Mouse (Mus musculus) forebrain, embryonic 12.5 days (tissue): ENCODE measurements at regions not wholly inside any gene's neighbourhood (a gene's known extent, or its start where the extent isn't known, plus 50 kb on each side); places are given as distances from the start of the nearest gene placed in this dataset.
"Not testable (repeated sequence)": the region's sequence is repeated elsewhere in the genome, so short reads cannot be mapped to it uniquely, and the experiment has no call there.

Experiments
- ATAC-seq: fragments of 200-750 bp; cut with Nextera tagmentation; 2 replicates; pipeline ENCODE4 v1.8.0; 2017; ENCODE audit warnings: moderate TSS enrichment; ENCODE audit not compliant: low FRiP score
- H3K27ac ChIP-seq: fragments of 300-500 bp; sonication (generic); 2 replicates; pipeline ENCODE4 v1.5.1; 2016; ENCODE audit warnings: mild to moderate bottlenecking
- H3K27me3 ChIP-seq: fragments of 300-500 bp; sonication (generic); 2 replicates; pipeline ENCODE4 v1.6.1; 2016; ENCODE audit warnings: mild to moderate bottlenecking
- H3K36me3 ChIP-seq: fragments of 300-500 bp; sonication (generic); replicated peaks from 2 replicates; pipeline ENCODE4 v1.6.1; 2016; ENCODE audit warnings: mild to moderate bottlenecking
- H3K4me1 ChIP-seq: fragments of 300-500 bp; sonication (generic); 2 replicates; pipeline ENCODE4 v1.6.1; 2016
- H3K4me2 ChIP-seq: fragments of 300-500 bp; sonication (generic); 2 replicates; pipeline ENCODE4 v1.6.1; 2016; ENCODE audit warnings: mild to moderate bottlenecking, moderate library complexity
- H3K4me3 ChIP-seq: fragments of 300-500 bp; sonication (generic); replicated peaks from 2 replicates; pipeline ENCODE4 v1.5.1; 2016; ENCODE audit warnings: mild to moderate bottlenecking
- H3K9ac ChIP-seq: fragments of 300-500 bp; sonication (generic); 2 replicates; pipeline ENCODE4 v1.6.1; 2016; ENCODE audit warnings: mild to moderate bottlenecking
- H3K9me3 ChIP-seq: fragments of 300-500 bp; sonication (generic); 2 replicates; pipeline ENCODE4 v1.6.1; 2016
- WGBS: fragments of 180-500 bp; shearing (Covaris S2); methylation state at CpG from one replicate; pipeline ENCODE4 v1.1.7; 2016; 5-methylcytosine and 5-hydroxymethylcytosine counted together

DNA sequence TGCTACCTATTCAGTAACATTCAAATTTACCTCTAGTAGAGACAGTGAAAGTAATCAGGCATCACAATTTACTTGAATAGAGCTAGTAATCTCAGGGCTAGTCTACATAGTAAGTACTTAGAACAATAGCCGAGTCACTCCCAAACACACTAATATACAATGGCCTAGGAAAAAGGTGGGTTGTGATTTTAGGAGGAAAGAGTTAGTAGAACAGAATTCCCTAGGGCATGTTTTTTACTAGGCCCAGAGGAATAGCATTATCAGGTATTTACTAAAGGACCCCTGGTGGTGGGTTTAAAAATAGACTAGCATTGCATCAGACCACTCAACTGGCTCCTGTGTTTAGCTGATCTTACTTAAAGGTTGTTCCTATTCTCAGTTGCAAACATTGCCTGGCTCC is 535.8 kb downstream of the Mat2b start:
- not testable (repeated sequence) for H3K9me3 ChIP-seq, H3K4me2 ChIP-seq, H3K36me3 ChIP-seq, H3K27ac ChIP-seq, H3K4me3 ChIP-seq, H3K4me1 ChIP-seq, H3K27me3 ChIP-seq, H3K9ac ChIP-seq, ATAC-seq
- WGBS, result 96% methylated on average over 1 of the region's 1 CpGs

DNA sequence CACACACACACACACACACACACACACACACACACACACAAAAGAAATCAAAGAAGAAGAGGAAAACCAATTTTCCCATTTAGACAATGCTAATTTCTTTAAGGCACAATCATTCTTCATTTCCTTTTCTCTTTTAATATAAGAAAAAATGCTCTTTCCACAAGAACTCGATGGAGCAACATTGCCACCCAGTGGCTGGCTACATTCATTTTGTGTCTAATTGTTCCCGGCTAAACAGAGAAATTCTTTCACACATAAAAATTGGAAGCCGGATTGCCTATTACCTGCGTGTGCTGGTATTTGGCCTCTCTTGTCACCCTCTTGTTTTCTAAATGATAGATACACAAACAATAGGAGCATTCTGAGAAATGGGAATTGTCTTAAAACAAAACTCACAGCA is 545.7 kb downstream of the Mat2b start:
- Histone ChIP-seq H3K9ac (no peak overlapping the region), H3K36me3 (no peaks in the 10 kb centered on the region), H3K4me1 (no peaks in the 10 kb centered on the region), H3K9me3 (no peaks in the 10 kb centered on the region), H3K4me2 (no peak overlapping the region), H3K27ac (no peak overlapping the region), H3K27me3 (no peaks in the 10 kb centered on the region), H3K4me3 (no peak overlapping the region)
- ATAC-seq, result no peak
- 21% methylated on average over 4 of the region's 4 CpGs for WGBS

DNA sequence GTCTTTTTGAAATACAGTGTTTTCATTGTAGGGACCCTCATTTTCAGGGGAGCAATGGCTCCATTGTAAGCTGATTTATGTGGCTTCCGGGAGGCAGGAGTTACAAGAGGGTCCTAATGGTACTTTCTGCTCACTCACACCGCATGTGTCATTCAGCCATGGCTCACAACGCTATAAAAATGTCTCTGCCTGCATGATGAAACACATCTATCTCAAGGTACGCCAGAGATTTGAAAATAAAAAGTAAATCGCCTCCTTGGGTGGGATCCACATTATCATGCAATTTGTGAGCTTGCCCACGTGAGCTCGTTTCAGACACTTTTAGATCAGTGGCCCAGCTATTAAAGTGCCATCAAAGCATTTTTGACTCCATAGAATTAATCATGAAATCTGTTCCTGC is 557.2 kb downstream of the Mat2b start:
- Histone ChIP-seq H3K36me3 (no peaks in the 10 kb centered on the region), H3K4me3 (no peak overlapping the region), H3K4me1 (no peaks in the 10 kb centered on the region), H3K9ac (no peak overlapping the region), H3K4me2 (no peak overlapping the region), H3K27ac (no peak overlapping the region), H3K9me3 (no peaks in the 10 kb centered on the region), H3K27me3 (no peaks in the 10 kb centered on the region)
- no peak for ATAC-seq
- 78% methylated on average over 7 of the region's 7 CpGs for WGBS

DNA sequence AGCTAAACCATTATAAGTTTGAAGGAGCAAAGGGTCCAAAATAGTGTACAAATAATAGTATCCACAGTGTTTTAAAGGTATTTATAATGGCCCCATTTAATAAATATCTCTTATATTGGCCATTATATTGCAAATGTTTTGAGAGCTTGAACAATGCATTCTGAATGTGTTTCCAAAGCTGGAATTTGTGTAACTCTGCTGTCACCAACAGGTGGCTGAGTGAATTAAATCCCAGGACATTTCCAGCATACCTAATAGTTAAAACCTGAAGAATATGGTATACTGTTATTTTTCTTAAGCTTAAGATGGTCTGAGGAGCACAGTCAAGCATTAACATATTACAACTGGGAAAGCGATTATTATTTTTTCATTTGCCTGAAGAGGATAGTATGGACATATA is 592.4 kb downstream of the Mat2b start:
- Histone ChIP-seq H3K27me3 (no peaks in the 10 kb centered on the region), H3K27ac (no peak overlapping the region), H3K36me3 (no peaks in the 10 kb centered on the region), H3K4me3 (no peak overlapping the region), H3K4me1 (no peaks in the 10 kb centered on the region), H3K4me2 (no peak overlapping the region), H3K9ac (no peak overlapping the region), H3K9me3 (no peaks in the 10 kb centered on the region)
- WGBS, result 97% methylated on average over 1 of the region's 1 CpGs
- ATAC-seq, result no peak

DNA sequence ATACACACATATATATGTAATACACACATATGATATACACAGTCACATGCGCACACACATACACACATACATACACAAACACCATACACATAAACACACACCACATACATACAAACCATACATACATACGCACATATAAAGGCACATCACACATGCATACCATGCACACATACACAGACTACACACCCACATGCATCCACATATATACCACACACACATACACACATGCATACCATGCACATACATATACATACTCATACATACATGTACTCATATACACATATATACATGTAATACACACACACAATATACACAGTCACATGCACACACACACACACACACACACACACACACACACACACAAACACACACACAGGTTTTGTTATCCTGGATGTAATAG is 620.7 kb downstream of the Mat2b start:
- WGBS, result 97% methylated on average over 2 of the region's 2 CpGs
- Histone ChIP-seq H3K4me3 (no peak overlapping the region), H3K4me2 (no peak overlapping the region), H3K9ac (no peak overlapping the region), H3K4me1 (no peaks in the 10 kb centered on the region), H3K27ac (no peak overlapping the region), H3K9me3 (no peaks in the 10 kb centered on the region), H3K36me3 (no peaks in the 10 kb centered on the region), H3K27me3 (no peaks in the 10 kb centered on the region)
- no peak for ATAC-seq

DNA sequence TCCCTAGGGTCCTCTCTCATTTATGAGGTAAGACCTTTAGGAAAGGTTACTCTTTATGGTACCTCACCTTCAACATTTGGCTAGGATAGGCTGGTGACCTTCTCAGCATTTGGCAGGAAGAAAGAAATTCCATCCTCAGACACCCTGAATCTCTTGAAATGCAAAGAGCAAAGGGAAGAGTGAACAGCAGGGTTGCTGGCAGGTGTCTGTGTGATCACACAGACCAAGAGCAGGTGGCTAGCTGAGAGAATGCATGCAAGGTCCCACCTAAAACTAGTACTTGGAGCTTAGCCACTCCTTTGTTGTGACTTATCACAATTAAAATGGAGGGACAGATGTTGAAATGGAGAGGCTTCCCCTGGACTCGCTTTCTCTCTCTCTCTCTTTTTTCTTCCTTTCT is 644.5 kb downstream of the Mat2b start:
- 42% methylated on average over 1 of the region's 1 CpGs for WGBS
- H3K27me3 ChIP-seq, result no peaks in the 10 kb centered on the region
- H3K36me3 ChIP-seq, result no peaks in the 10 kb centered on the region
- no peak overlapping the region for H3K9ac ChIP-seq
- H3K9me3 ChIP-seq, result no peaks in the 10 kb centered on the region
- H3K4me2 ChIP-seq, result no peak overlapping the region
- no peak for ATAC-seq
- H3K4me3 ChIP-seq, result no peak overlapping the region
- no peaks in the 10 kb centered on the region for H3K4me1 ChIP-seq
- no peak overlapping the region for H3K27ac ChIP-seq

DNA sequence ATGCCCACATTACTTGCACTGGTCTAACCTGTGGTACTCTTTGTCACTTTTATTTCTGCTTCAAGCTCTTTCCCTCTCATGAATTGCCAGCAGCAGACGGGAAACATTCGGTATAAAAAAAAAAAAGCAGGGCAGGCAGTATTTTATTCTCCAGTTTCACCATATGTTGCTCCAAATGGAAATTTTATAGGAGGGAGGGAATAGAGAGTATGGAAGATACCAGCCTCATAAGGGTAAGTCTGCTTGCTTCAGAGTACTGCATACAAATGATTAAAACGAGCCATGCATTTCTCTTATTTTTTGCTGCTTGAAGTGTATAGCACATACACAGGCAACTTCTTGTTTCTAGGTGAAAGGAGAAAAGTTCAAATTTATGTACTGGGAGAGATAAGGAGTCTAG is 667.5 kb downstream of the Mat2b start:
- Histone ChIP-seq H3K36me3 (no peaks in the 10 kb centered on the region), H3K27me3 (no peaks in the 10 kb centered on the region), H3K4me1 (peaks cover 4% of the 10 kb centered on the region), H3K27ac (no peak overlapping the region), H3K9me3 (no peaks in the 10 kb centered on the region), H3K4me2 (no peak overlapping the region), H3K4me3 (no peak overlapping the region), H3K9ac (no peak overlapping the region)
- no peak for ATAC-seq
- WGBS, result 84% methylated on average over 3 of the region's 3 CpGs

DNA sequence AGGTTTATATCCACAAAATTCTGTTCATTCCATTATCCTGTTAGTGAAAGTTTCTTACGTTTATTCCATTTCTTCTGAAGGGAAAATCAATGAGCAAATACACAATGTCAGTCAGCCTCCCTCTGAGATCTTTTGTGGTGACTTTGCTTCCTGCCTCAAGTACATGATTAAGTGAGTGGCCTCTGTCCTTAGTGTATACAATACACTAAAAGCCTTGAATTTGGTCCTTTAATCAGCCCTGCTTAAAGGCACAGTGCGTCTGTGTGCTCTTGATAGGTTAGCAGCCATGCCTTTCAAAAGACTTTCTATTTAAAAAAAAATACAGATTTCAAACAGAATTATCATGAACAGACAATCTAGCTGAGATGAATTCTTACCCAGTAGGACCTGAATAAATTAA is 695.5 kb downstream of the Mat2b start:
- Histone ChIP-seq H3K9ac (no peak overlapping the region), H3K4me1 (no peaks in the 10 kb centered on the region), H3K27ac (no peak overlapping the region), H3K9me3 (no peaks in the 10 kb centered on the region), H3K4me3 (no peak overlapping the region), H3K4me2 (no peak overlapping the region), H3K27me3 (no peaks in the 10 kb centered on the region), H3K36me3 (no peaks in the 10 kb centered on the region)
- no peak for ATAC-seq
- WGBS, result 23% methylated on average over 2 of the region's 2 CpGs

DNA sequence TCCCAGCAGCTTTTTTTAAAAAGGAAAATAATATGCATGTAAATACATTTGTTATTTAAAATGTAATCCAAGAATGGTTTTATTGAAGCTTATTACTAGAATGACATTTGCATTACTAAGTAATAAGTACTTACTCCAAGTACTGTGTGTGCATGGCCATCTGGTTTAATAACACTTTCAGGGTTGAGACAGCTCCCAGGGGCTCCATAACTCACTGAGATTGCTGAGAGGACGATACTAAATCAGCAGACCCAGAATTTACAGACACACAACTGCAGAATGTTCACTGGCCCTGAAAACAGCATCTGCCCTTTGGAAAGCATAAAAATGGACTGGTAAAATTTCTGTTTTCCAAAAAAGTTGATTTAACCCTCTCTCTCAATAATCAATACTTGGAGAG is 696.4 kb downstream of the Mat2b start:
- Histone ChIP-seq H3K27ac (no peak overlapping the region), H3K36me3 (no peaks in the 10 kb centered on the region), H3K27me3 (no peaks in the 10 kb centered on the region), H3K4me1 (no peaks in the 10 kb centered on the region), H3K4me2 (no peak overlapping the region), H3K4me3 (no peak overlapping the region), H3K9ac (no peak overlapping the region), H3K9me3 (no peaks in the 10 kb centered on the region)
- ATAC-seq, result no peak
- 45% methylated on average over 1 of the region's 1 CpGs for WGBS

DNA sequence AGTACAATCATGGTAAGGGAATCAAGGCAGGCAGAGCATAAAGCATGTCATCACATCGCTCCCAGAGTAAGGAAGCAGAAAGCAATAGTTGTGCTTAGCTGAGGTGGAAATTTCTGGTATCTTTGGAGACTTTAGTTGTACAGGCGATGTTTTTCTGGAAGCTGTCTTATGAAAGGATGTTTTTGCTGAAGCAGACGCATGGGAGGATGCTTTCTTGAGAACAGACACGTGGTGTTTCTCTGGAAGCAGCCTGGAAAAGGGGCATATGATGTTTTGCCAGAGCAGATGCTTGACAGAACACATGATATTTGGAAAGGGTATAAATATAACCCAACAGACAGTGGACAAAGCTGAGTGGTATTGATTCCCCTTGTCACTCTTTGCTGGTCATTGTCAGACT is 722.4 kb downstream of the Mat2b start:
- H3K27me3 ChIP-seq, result no peaks in the 10 kb centered on the region
- no peaks in the 10 kb centered on the region for H3K9me3 ChIP-seq
- WGBS, result 85% methylated on average over 4 of the region's 4 CpGs
- no peak overlapping the region for H3K27ac ChIP-seq
- no peaks in the 10 kb centered on the region for H3K4me1 ChIP-seq
- no peak overlapping the region for H3K4me3 ChIP-seq
- no peaks in the 10 kb centered on the region for H3K36me3 ChIP-seq
- H3K4me2 ChIP-seq, result no peak overlapping the region
- no peak overlapping the region for H3K9ac ChIP-seq
- no peak for ATAC-seq

DNA sequence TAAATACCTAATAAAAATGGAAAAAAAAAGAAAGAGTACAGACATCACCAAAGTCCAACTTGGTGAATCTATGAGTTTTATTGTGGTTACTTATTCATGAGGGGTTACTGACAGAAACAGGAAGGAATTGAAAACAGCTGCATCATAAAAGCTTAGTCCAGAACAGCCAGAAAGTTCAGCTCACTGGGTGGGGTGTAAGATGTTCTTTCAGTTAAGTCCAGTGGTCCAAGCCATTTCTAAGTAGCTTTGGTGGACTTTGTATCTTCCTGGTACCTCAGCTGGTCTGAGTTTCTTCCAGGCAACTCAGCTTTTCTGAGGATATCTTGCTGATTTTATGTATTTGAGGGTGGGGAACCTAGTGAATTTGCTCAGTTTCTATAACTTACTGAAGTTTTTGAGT is 731.3 kb downstream of the Mat2b start:
- Histone ChIP-seq H3K9me3 (no peaks in the 10 kb centered on the region), H3K27me3 (no peaks in the 10 kb centered on the region), H3K9ac (no peak overlapping the region), H3K4me1 (no peaks in the 10 kb centered on the region), H3K4me3 (no peak overlapping the region), H3K36me3 (no peaks in the 10 kb centered on the region), H3K27ac (no peak overlapping the region), H3K4me2 (no peak overlapping the region)
- no peak for ATAC-seq

DNA sequence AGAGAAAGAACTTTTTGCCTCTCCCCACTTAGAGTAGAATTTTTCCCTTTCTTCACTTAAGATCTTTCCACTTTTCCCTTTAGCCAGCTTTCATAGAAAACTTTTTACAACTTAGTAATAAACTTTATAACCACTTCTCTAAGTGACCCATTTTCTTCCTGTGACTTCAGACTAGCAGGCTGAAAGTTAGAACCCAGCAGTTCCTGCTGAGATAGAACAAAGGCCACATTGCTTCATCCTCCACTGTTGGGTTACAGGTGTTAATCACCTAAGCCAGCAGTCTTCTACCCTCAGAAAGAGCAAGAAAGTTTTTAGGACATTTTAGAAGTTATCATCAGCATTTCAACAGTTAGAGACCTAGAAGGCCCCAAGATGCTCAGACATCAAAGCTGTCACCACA is 740.6 kb downstream of the Mat2b start:
- Histone ChIP-seq H3K4me1 (no peaks in the 10 kb centered on the region), H3K4me2 (no peak overlapping the region), H3K9me3 (no peaks in the 10 kb centered on the region), H3K36me3 (no peaks in the 10 kb centered on the region), H3K27ac (no peak overlapping the region), H3K9ac (no peak overlapping the region), H3K4me3 (no peak overlapping the region), H3K27me3 (no peaks in the 10 kb centered on the region)
- no peak for ATAC-seq

DNA sequence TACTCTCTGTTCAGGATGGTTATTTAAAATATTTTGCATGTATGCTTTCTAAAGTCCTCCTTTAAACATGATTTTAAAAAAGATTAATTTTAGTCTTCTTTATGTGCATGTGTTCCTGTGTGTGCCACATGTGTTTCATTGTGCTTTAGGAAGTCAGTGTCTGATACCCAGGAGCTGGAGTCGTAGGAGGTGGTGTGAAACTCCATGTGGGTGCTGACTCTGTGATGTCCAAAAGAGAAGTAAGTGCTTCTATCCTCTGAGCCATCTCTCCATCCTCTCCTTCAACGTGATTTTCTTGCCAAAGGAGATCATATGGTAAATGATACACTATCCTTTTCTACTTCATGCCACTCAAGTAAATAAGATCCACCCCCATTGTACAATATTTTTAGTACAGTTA is 750.8 kb downstream of the Mat2b start:
- Histone ChIP-seq H3K27ac (no peak overlapping the region), H3K36me3 (no peaks in the 10 kb centered on the region), H3K4me2 (no peak overlapping the region), H3K27me3 (no peaks in the 10 kb centered on the region), H3K9ac (no peak overlapping the region), H3K4me3 (no peak overlapping the region), H3K4me1 (no peaks in the 10 kb centered on the region), H3K9me3 (no peaks in the 10 kb centered on the region)
- no peak for ATAC-seq
- WGBS, result 74% methylated on average over 2 of the region's 2 CpGs

DNA sequence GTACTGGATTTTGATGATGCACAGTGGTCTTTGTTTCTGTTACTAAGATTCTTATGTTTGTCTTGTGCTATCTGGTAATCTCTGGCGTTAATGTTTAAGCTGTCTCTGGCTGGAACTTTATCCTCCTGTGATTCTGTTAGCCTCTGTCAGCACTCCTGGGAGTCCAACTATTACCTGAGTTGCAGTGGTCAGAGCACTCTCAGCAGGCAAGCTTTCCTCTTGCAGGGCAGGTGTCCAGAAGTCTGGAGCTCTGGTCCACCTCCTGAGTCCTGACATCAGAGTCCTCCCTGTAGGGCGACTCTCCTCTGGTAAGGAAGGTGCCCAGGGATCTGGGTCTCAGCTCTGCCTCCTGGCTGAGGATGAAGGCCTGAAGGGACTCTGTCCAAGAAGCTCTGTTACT is 760.8 kb downstream of the Mat2b start:
- ATAC-seq, result no peak
- H3K4me2 ChIP-seq, result no peak overlapping the region
- WGBS, result 90% methylated on average over 2 of the region's 2 CpGs

More for the DNA sequence above, 760.8 kb downstream of the Mat2b start:
- Histone ChIP-seq H3K36me3 (no peaks in the 10 kb centered on the region), H3K4me1 (no peaks in the 10 kb centered on the region), H3K4me3 (no peak overlapping the region), H3K27me3 (no peaks in the 10 kb centered on the region), H3K9ac (no peak overlapping the region), H3K27ac (no peak overlapping the region), H3K9me3 (no peaks in the 10 kb centered on the region)
